Mouse (Mus musculus): ENCODE data around the gene Iqgap3.

- TF ChIP-seq POLR2A (IDR thresholded peaks at IDR 0.05; ENCODE audit: borderline replicate concordance, low read depth, low read length) (no peak), CTCF (IDR thresholded peaks at IDR 0.05; ENCODE audit: low read depth, low read length) (no peak)
Measured at GRCm38 (mm10) chr3:88131071-88131470, 49.3 kb downstream of the Iqgap3 start.

All from bone marrow macrophage, adult 2 months (primary cell).